Comparison of ENCODE assay signal across 18 mouse cellular contexts in genomic region chr17:40806953-40807572, GRCm38 (mm10). TPM values are rescaled to one million over a fixed set of nuclear protein-coding genes. Genes with fewer than 3 reads are reported as not detected.
A peak's percentile ranks its signal among the peaks of the same experiment; 100 is the strongest.
DNase-seq lines count a peak whose midpoint lies in the region; ATAC-seq lines count a peak whose summit lies in the region.
"Had no signal": no experiment of that assay in that cellular context is flagged by ENCODE, and none has a peak within 500 bp of the region (broad histone marks: within the 10 kb centered on the region; RNA-seq: fewer than 3 reads in every experiment).

Gene Crisp2 (minus strand): TSS chr17:40807003.

- no peaks in the 10 kb centered on the region for H3K27me3 ChIP-seq in lung, embryonic 15.5 days
- H3K27me3 ChIP-seq: heart, embryonic 15.5 days; neural tube, embryonic 12.5 days had no signal

- H3K4me3 ChIP-seq in lung, embryonic 15.5 days: no peak within 1 kb of the TSS
- H3K4me3 ChIP-seq: heart, embryonic 15.5 days; neural tube, embryonic 12.5 days had no signal

- WGBS in lung, embryonic 15.5 days: 27% methylated on average over 2 of the region's 2 CpGs

- no peak for DNase-seq in lung, postnatal 4 days
- DNase-seq in liver: peak; percentile 76
- no peak for DNase-seq in gastrocnemius, postnatal 4 days (ENCODE audit: low spot score in 2 of 2)
- DNase-seq in right cerebral cortex, adult 18-20 months: no peak
- DNase-seq: cerebellum, adult 2 months; gastrocnemius, postnatal 14 days had no signal

- H3K4me1 ChIP-seq in lung, embryonic 15.5 days: no peaks in the 10 kb centered on the region
- H3K4me1 ChIP-seq: heart, embryonic 15.5 days; neural tube, embryonic 12.5 days had no signal

- H3K27ac ChIP-seq in lung, embryonic 15.5 days: peak within 1 kb of the TSS; percentile 39; the same call in 1 of the 2 replicates
- H3K27ac ChIP-seq: heart, embryonic 15.5 days; neural tube, embryonic 12.5 days had no signal

- ATAC-seq in lung, embryonic 15.5 days (ENCODE audit: borderline replicate concordance, extremely low read depth, low FRiP score, low TSS enrichment): no peak
- peak; percentile 15 for ATAC-seq in common myeloid progenitor, adult 5-6 weeks (replicated peaks; ENCODE audit: low read depth, poor library complexity, severe bottlenecking)
- ATAC-seq in megakaryocyte-erythroid progenitor cell, adult 5-6 weeks (replicated peaks; ENCODE audit: low FRiP score, low TSS enrichment, poor library complexity, severe bottlenecking): peak; percentile 36
- ATAC-seq: activated CD4-positive, CD25-positive, alpha-beta regulatory T cell, adult 4 months; hindbrain, embryonic 16.5 days had no signal

- no peaks in the 10 kb centered on the region for H3K9me3 ChIP-seq in lung, embryonic 15.5 days
- H3K9me3 ChIP-seq: heart, embryonic 15.5 days; neural tube, embryonic 12.5 days had no signal

- H3K9ac ChIP-seq in lung, embryonic 15.5 days: no peak within 1 kb of the TSS
- H3K9ac ChIP-seq: heart, embryonic 15.5 days; neural tube, embryonic 12.5 days had no signal

- no peaks in the 10 kb centered on the region for H3K36me3 ChIP-seq in lung, embryonic 15.5 days
- H3K36me3 ChIP-seq: heart, embryonic 15.5 days; neural tube, embryonic 12.5 days had no signal

- H3K4me2 ChIP-seq in lung, embryonic 15.5 days: no peak within 1 kb of the TSS
- H3K4me2 ChIP-seq: heart, embryonic 15.5 days; neural tube, embryonic 12.5 days had no signal

RNA-seq across cellular contexts. Expression of gene Crisp2, which starts in this region (rescaled TPM):
- not detected in 2 replicates for polyA plus RNA-seq in lung, embryonic 15.5 days (2015; fragmentation: Nextera tagmentation; extraction: Ambion mirVana)
- not detected in 2 replicates for total RNA-seq in common myeloid progenitor, adult 5-6 weeks (2017)
- 3.8 TPM in 1 of 2 replicates, not detected in the other for total RNA-seq in megakaryocyte-erythroid progenitor cell, adult 5-6 weeks (2014; fragmentation: Nextera tagmentation)
- 3.1 TPM in 1 of 2 replicates, not detected in the other for total RNA-seq in megakaryocyte-erythroid progenitor cell, adult 5-6 weeks (2017)
- total RNA-seq in gastrocnemius, postnatal 4 days (2021): not detected
- total RNA-seq: gastrocnemius, postnatal 14 days; left cerebral cortex, postnatal 36 days; midbrain, postnatal 0 days had no signal
- polyA plus RNA-seq: activated CD4-positive, CD25-positive, alpha-beta regulatory T cell, adult 4 months; cerebellum, adult 2 months; heart, embryonic 15.5 days; hindbrain, embryonic 16.5 days; kidney, embryonic 16.5 days; midbrain, postnatal 0 days; neural tube, embryonic 12.5 days; small intestine, adult 2 months; stomach, embryonic 14.5 days had no signal

Comparison
In these comparisons a context has a peak if more than half of its experiments do, and no peak if none do; other contexts are left out.
1. Peak in ATAC-seq in common myeloid progenitor, adult 5-6 weeks; RNA of the gene not detected or under 1 TPM.